Mouse (Mus musculus): ENCODE measurements around the gene Rnf133. TPM values are rescaled to one million over a fixed set of nuclear protein-coding genes. Genes with fewer than 3 reads are reported as not detected.

Gene Rnf133
- polyA plus RNA-seq, 1 experiment from 2014 or later, result not detected

Other genes starting within 250 kb of the Rnf133 start
- gene Rnf148, start 4.8 kb upstream of the Rnf133 start, polyA plus RNA-seq (2015; fragmentation: Nextera tagmentation; extraction: Ambion mirVana), result not detected in 2 replicates
- gene Cadps2, start 189.1 kb upstream of the Rnf133 start, polyA plus RNA-seq (2015; fragmentation: Nextera tagmentation; extraction: Ambion mirVana), result 7.4 and 7.9 TPM in 2 replicates